Mouse (Mus musculus) bone marrow, adult 2 months (tissue): Measurements from ENCODE around the gene Ppp4r2.

Experiments used
- CTCF ChIP-seq: fragments of 200-500 bp; IDR thresholded peaks from 2 replicates; pipeline ENCODE4 v1.5.1; 2011; ENCODE audit warnings: low read length, control low read depth; ENCODE audit not compliant: control insufficient read depth, insufficient read depth
- POLR2A ChIP-seq: fragments of 200-500 bp; IDR thresholded peaks from 2 replicates; pipeline ENCODE4 v1.6.1; 2011; ENCODE audit warnings: low read depth, mild to moderate bottlenecking, control low read depth, low read length, borderline replicate concordance; ENCODE audit not compliant: control insufficient read depth

DNA sequence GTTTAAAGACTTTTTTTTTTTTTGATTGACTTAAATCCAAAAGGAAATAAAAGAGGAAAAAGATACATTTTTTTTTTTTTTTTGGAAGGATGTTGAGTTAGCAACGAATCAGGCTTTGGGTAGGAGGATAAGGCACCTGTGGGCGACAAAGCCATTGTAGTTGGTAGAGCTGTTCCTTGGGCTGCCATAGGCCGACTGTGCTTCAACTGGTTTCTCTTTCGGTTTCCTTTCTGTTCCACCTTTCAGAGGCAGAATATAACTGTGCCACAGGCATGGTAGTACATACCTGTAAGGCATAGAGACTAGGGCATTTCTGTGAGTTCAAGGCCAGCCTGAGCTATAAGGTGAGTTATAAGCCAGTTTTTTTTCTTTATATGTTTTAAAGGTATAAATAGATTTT is 11.6 kb downstream of the Ppp4r2 start:
- TF ChIP-seq CTCF (no peak), POLR2A (no peak)
